Mouse (Mus musculus) megakaryocyte, embryonic 14.5 days (primary cell): ENCODE data around the gene Adcy4. TPM values are rescaled to one million over a fixed set of nuclear protein-coding genes. Genes with fewer than 3 reads are reported as not detected.
A peak's percentile ranks its signal among the peaks of the same experiment; 100 is the strongest.
"Not testable (repeated sequence)": the region's sequence is repeated elsewhere in the genome, so short reads cannot be mapped to it uniquely, and the experiment has no call there.

Experiments used
- H3K27me3 ChIP-seq: replicated peaks from 2 replicates; pipeline ENCODE3; 2012; ENCODE audit warnings: inconsistent platforms
- H3K36me3 ChIP-seq: replicated peaks from 2 replicates; pipeline ENCODE3; 2012; ENCODE audit warnings: low read length, inconsistent platforms, mixed read lengths
- H3K4me1 ChIP-seq: 2 replicates; pipeline ENCODE4 v1.6.1; 2012; ENCODE audit warnings: inconsistent platforms
- H3K4me3 ChIP-seq: replicated peaks from 2 replicates; pipeline ENCODE3; 2012; ENCODE audit warnings: moderate library complexity, mild to moderate bottlenecking, inconsistent platforms
- H3K9me3 ChIP-seq: 2 replicates; pipeline ENCODE4 v1.6.1; 2012; ENCODE audit warnings: inconsistent platforms
- FLI1 ChIP-seq: IDR thresholded peaks from 2 replicates; pipeline ENCODE4 v1.6.1; 2012; ENCODE audit warnings: low read length, inconsistent platforms, mixed read lengths
- GATA1 ChIP-seq: IDR thresholded peaks from 3 replicates; pipeline ENCODE4 v1.6.1; 2012; ENCODE audit warnings: mixed read lengths, low read length, inconsistent platforms, borderline replicate concordance
- polyA plus RNA-seq: library from polyadenylated mRNA; stranded (reverse); fragments of >175 nt; gene quantifications from 2 replicates; pipeline ENCODE4 v1.2.3, GENCODE M21; 2012; ENCODE audit warnings: low replicate concordance; ENCODE audit not compliant: insufficient read depth

The Adcy4 gene
- polyA plus RNA-seq, 1 experiment = not detected

GRCm38 (mm10) chr14:55761163-55761562, 22.7 kb downstream of the Adcy4 start, which contains the start of gene Ltb4r2:
Gene Ltb4r2 (plus strand): TSS chr14:55761428.
- peaks cover 11% of the 10 kb centered on the region for H3K36me3 ChIP-seq
- TF ChIP-seq GATA1 = no peak
- no peak for TF ChIP-seq FLI1
- no peaks in the 10 kb centered on the region for H3K9me3 ChIP-seq
- peaks cover 79% of the 10 kb centered on the region for H3K4me1 ChIP-seq
- peak within 1 kb of the TSS; percentile 84 for H3K4me3 ChIP-seq
- H3K27me3 ChIP-seq = peaks cover 18% of the 10 kb centered on the region

- peaks cover 21% of the 10 kb centered on the region for H3K36me3 ChIP-seq
- not testable (repeated sequence) for H3K4me3 ChIP-seq, H3K9me3 ChIP-seq
- H3K4me1 ChIP-seq = peaks cover 69% of the 10 kb centered on the region
- H3K27me3 ChIP-seq = peaks cover 18% of the 10 kb centered on the region
These were observed 23.7 kb downstream of the Adcy4 start for GRCm38 (mm10) chr14:55760156-55760555.

- H3K4me3 ChIP-seq = peak within 1 kb of the TSS; percentile 78
- no peaks in the 10 kb centered on the region for H3K9me3 ChIP-seq
- peaks cover 39% of the 10 kb centered on the region for H3K36me3 ChIP-seq
- H3K27me3 ChIP-seq = peaks cover 18% of the 10 kb centered on the region
- TF ChIP-seq FLI1 (no peak), GATA1 (no peak)
- H3K4me1 ChIP-seq = peaks cover 54% of the 10 kb centered on the region
These were observed 25.5 kb downstream of the Adcy4 start, which contains the start of gene Cideb for GRCm38 (mm10) chr14:55758363-55758784. Gene Cideb (minus strand): TSS chr14:55758458.

- H3K4me1 ChIP-seq = peaks cover 46% of the 10 kb centered on the region
- peaks cover 47% of the 10 kb centered on the region for H3K36me3 ChIP-seq
- peaks cover 16% of the 10 kb centered on the region for H3K27me3 ChIP-seq
- TF ChIP-seq GATA1 = no peak
- TF ChIP-seq FLI1 = no peak
- H3K4me3 ChIP-seq = peak overlapping the region; percentile 24
- no peaks in the 10 kb centered on the region for H3K9me3 ChIP-seq
These were observed 26.3 kb downstream of the Adcy4 start for GRCm38 (mm10) chr14:55757566-55757965.

GRCm38 (mm10) chr14:55747051-55747847, 36.6 kb downstream of the Adcy4 start:
- Histone ChIP-seq H3K4me1 (peaks cover 39% of the 10 kb centered on the region), H3K4me3 (peak overlapping the region; percentile 97), H3K9me3 (no peaks in the 10 kb centered on the region), H3K27me3 (no peaks in the 10 kb centered on the region), H3K36me3 (peaks cover 58% of the 10 kb centered on the region)
- TF ChIP-seq FLI1 = no peak
- TF ChIP-seq GATA1 = no peak

- peak overlapping the region; percentile 97 for H3K4me3 ChIP-seq
- no peak for TF ChIP-seq GATA1
- peaks cover 39% of the 10 kb centered on the region for H3K4me1 ChIP-seq
- no peaks in the 10 kb centered on the region for H3K9me3 ChIP-seq
- H3K36me3 ChIP-seq = peaks cover 58% of the 10 kb centered on the region
- H3K27me3 ChIP-seq = no peaks in the 10 kb centered on the region
These were observed 38.0 kb downstream of the Adcy4 start for GRCm38 (mm10) chr14:55745861-55746237.

GRCm38 (mm10) chr14:55745180-55745860, 38.6 kb downstream of the Adcy4 start, which contains the start of the genes Dhrs1 and Nop9:
Gene Dhrs1 (minus strand): TSS chr14:55745690.
Gene Nop9 (plus strand): TSS chr14:55745693.
- Histone ChIP-seq H3K27me3 (no peaks in the 10 kb centered on the region), H3K36me3 (peaks cover 58% of the 10 kb centered on the region), H3K9me3 (no peaks in the 10 kb centered on the region), H3K4me1 (peaks cover 39% of the 10 kb centered on the region), H3K4me3 (peak within 1 kb of the TSS; percentile 97)
- TF ChIP-seq GATA1 (no peak), FLI1 (no peak)

- TF ChIP-seq GATA1 (no peak), FLI1 (no peak)
- Histone ChIP-seq H3K4me1 (peaks cover 39% of the 10 kb centered on the region), H3K9me3 (no peaks in the 10 kb centered on the region), H3K36me3 (peaks cover 58% of the 10 kb centered on the region), H3K4me3 (peak overlapping the region; percentile 75), H3K27me3 (no peaks in the 10 kb centered on the region)
These were observed 40.2 kb downstream of the Adcy4 start for GRCm38 (mm10) chr14:55743711-55744110.

- peaks cover 46% of the 10 kb centered on the region for H3K36me3 ChIP-seq
- peaks cover 13% of the 10 kb centered on the region for H3K4me1 ChIP-seq
- TF ChIP-seq FLI1 = no peak
- no peak for TF ChIP-seq GATA1
- no peaks in the 10 kb centered on the region for H3K9me3 ChIP-seq
- peaks cover 19% of the 10 kb centered on the region for H3K27me3 ChIP-seq
- H3K4me3 ChIP-seq = no peak overlapping the region
These were observed 46.7 kb downstream of the Adcy4 start for GRCm38 (mm10) chr14:55737086-55737687.
